ENCODE assay signal across 20 mouse cellular contexts in genomic region chr14:122300261-122300660, GRCm38 (mm10).
"Had no signal": no experiment of that assay in that cellular context is flagged by ENCODE, and none has a peak within 500 bp of the region (broad histone marks: within the 10 kb centered on the region; RNA-seq: fewer than 3 reads in every experiment).

No protein-coding gene starts in this region.

- H3K27ac ChIP-seq: midbrain, embryonic 10.5 days; midbrain, embryonic 12.5 days; neural tube, embryonic 13.5 days; neural tube, embryonic 15.5 days; stomach, embryonic 15.5 days; stomach, postnatal 0 days had no signal

- H3K9me3 ChIP-seq: midbrain, embryonic 10.5 days; midbrain, embryonic 12.5 days; neural tube, embryonic 13.5 days; neural tube, embryonic 15.5 days; stomach, embryonic 15.5 days had no signal

- H3K4me2 ChIP-seq: lung, embryonic 14.5 days; midbrain, embryonic 12.5 days; neural tube, embryonic 13.5 days; neural tube, embryonic 15.5 days; stomach, embryonic 15.5 days had no signal

- H3K9ac ChIP-seq: lung, embryonic 14.5 days; midbrain, embryonic 12.5 days; neural tube, embryonic 13.5 days; neural tube, embryonic 15.5 days; stomach, embryonic 15.5 days had no signal

- H3K4me3 ChIP-seq: midbrain, embryonic 10.5 days; midbrain, embryonic 12.5 days; myocyte; neural tube, embryonic 13.5 days; neural tube, embryonic 15.5 days; stomach, embryonic 15.5 days had no signal

- ATAC-seq: midbrain, embryonic 16.5 days had no signal

- H3K4me1 ChIP-seq: stomach, embryonic 15.5 days had no signal

- H3K36me3 ChIP-seq: midbrain, embryonic 10.5 days; midbrain, embryonic 12.5 days; neural tube, embryonic 13.5 days; neural tube, embryonic 15.5 days; stomach, embryonic 15.5 days had no signal

- H3K27me3 ChIP-seq: neural tube, embryonic 13.5 days; neural tube, embryonic 15.5 days; stomach, embryonic 15.5 days had no signal

- DNase-seq: lung, adult 18-20 months; lung, embryonic 14.5 days; lung, postnatal 4 days; midbrain, embryonic 14.5 days; retina, postnatal 1 day; right cerebral cortex, adult 18-20 months; right cerebral cortex, postnatal 25 days; right cerebral cortex, postnatal 4 days; spleen, adult 18-20 months; thymus, adult 2 months; thymus, postnatal 25 days; thymus, postnatal 4 days had no signal
